Mouse (Mus musculus) liver (tissue): ENCODE measurements at regions not wholly inside any gene's neighbourhood (a gene's known extent, or its start where the extent isn't known, plus 50 kb on each side); places are given as distances from the start of the nearest gene placed in this dataset.

ENCODE experiments used
- DNase-seq: peaks from one replicate; pipeline ENCODE4 v3.0.0-alpha.2; 2020; ENCODE audit warnings: mixed read lengths

DNA sequence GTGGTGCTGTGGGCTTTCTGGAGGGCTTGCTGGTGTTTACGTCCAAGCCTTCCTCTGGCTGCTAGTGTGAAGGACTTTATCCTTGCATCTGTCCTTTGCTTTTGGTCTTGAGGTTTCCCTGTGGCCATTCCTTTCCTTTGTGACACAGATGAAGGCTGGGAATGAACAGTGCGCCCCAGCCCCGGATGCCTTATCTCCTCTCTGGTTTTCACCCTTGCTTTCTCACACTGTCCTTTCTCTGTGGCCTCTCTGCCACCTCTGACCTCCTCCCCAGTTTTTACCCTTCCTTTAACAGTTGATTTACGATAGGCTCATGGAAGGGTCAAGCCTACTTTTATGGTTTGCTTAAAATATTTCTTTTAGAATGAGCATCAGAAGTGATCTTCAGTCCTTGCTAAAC lies 53.2 kb downstream of the Gas1 start:
- DNase-seq = no peak

DNA sequence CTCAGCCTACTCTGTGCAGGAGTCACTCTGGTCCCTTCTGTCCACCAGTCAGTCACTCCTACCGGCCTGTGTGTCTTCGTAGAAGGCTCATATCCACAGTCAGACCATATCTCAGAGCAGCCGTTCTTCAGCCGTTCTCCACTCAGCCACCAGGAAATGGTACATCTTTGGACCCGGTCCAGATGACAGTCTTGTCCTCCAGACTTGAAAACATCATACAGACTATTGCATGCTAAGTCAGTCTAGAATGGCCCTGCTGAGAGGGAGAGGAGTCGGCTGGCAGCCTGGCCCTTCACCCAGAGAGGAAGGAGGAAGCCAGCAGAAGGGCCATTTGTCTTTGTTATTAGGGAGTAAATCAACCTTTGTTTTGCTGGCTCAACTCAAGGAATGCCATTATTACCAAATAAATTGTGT lies 54.0 kb downstream of the Gas1 start:
- no peak for DNase-seq

DNA sequence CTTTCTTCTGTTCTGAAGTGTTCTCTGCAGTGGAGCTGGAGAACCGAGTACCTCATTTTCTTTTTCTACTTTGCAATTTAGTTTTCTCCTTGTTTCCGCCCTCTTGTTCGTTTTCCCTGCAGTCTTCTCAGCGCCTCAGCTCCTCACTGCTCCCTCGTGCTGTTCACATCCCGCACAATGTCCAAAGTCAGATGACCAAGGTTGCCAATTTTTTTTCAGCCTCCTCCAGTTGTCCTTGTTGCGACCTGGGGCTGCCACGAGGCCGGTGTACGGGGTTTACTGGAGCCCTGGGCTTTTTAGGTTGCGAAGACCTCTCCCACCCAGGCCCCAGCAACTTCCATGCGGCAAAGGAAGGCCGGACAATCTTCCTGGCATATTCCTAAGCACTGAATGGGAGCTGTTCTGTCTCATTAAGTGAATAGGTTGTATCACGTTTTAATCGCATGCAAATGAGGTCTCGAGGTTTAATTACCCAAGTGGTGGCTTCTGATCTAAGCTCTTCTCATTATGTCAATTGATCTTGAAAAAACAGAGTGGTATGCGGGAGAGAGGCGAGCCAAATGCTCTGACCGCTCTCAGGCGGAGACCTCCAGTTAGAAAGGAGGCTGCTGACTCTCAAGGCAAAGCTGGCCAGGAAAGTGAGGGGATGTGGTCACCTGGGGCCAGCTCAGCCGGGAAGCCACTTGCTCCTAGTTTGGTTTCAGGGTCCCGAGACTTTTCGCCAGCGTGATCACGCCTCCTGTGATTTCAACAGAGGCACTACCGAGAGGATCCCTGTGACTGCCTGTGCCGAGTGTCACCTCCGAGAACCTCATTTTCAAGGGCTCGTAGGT lies 54.6 kb downstream of the Gas1 start:
- DNase-seq = no peak

DNA sequence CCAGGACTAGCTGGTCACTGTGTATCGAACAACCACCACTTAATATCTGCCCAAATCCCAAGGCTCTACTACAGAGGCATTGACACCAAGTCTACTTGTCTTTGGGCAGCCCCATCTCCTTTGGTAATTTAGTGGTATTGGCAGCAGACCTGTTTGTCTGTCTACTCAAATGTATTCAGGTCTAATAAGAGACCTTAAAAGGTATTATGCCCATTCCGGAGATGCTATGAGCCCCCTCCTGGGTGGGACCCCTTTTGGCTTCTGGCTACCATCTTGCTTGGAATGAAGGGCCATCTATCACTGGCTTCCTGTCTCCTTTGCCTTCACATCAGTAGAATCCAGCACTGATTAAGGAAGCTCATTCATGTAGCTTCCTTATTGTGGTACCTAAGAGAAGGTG lies 65.7 kb downstream of the Gas1 start:
- no peak for DNase-seq

DNA sequence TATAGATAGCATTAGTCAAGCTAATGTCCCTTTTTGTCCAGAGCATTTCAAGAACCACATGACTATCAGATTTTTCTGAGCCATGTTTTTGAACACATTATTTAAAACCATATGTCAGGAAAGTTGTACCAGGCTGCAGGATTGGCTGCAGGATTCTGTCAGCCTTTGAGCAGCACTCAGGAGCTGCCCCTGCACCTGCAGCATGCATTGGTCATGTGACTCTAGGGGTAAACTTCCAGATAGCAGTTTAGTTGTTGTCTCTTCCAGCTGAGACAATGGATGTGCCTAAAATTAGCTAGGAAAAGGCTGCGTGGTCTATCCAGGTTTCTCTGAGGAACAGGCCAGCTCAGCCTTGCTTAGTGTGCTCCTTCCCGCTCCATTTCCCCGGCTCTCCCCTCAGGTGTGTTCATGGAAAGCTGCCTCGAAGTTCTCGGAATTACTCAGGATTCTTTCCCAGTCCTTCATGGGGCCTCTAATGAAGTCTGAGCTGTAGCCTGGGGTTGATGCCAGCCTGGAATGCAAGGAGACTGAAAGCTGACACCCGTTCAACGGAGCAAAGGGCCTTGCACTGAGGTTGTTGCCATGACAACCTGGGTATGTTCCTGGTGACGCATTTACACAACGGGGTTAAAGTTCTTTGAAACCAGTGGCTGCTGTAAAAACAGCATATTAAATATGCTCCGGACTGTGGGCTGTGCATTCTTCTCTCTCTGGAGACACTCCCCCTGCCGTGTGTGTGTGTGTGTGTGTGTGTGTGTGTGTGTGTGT lies 66.9 kb downstream of the Gas1 start:
- peak; percentile 44 for DNase-seq

DNA sequence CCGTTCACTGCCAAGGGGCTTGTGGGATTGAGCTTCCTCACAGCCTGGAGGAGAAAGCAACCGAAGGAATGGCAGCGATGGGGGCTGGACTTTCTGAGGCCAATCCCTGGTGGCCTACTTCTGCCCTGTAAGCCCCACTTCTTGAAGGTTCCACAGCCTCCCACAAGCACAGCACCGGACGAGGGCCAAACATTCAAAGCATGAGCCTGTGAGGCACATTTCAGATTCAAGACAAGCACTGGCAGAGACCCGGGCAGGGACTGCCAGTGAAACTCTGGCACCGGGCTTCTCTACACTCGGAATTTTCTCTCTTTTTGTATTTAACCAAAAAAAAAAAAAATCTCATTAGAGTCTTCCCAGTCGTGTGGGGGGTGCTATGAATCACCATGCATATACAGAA lies 71.9 kb downstream of the Gas1 start:
- no peak for DNase-seq

DNA sequence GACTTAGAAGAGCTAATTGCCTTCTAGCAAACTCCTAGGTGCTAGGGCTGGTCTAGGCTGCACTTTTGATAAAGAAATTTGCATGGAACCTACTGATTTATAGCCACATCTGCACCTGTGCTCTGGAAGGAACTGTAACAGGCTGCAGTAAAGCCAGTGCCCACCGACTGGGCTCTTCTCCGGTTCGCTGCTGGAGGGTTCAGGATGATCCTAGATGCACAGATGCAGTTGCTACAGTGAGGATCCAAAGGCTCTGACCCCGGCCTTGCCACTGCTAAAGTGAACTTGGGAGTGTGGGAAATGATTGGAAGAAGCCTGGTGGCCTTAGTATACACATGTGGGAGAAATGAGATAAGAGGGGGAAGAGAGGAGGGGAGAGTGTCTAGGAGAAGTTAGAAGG lies 75.5 kb downstream of the Gas1 start:
- no peak for DNase-seq

DNA sequence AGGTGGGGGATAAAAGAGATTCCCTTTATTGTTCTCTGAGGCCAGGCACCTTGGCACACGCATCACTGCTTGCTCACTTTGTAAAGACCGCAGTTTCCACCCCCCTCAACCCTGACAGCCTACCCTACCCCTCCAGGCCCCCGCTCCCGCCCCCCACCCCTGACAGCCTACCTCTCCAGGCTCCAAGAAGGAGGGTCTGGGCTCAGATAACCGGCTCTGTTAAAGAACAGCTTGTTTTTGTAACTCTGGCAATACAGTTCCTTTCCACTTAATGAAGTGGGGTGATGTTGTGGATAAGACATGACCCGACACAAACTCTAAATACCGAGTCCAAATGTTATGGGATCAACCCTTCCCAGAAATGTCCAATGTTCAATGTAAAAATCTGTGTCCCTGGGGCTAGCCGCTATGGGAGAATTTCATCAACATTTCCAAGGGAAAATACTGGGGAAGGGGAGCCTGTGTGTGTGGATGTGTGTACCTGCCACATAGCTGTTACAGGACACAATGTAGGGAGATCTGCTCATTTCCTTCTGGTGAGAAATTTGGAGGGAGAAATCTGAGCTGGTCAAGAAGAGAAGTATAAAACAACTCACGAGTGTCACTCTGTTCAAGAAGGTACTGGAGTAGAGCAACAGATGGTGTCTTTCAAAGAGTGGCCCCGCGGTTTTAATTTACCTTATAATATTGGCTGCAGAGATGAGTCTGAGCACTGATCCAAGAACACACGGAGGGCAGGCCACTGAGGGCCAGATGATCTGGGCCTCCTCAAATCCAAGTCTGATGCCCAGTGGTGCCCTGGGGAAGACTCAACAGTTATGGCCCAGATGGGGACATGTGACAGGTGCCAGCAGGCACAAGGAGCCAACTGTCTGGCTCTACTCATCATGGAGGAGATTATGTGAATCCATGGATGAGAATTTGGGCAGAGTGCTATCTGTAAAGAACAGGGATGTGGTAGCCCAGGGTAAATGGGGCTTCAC lies 76.7 kb downstream of the Gas1 start:
- peak; percentile 12 for DNase-seq

DNA sequence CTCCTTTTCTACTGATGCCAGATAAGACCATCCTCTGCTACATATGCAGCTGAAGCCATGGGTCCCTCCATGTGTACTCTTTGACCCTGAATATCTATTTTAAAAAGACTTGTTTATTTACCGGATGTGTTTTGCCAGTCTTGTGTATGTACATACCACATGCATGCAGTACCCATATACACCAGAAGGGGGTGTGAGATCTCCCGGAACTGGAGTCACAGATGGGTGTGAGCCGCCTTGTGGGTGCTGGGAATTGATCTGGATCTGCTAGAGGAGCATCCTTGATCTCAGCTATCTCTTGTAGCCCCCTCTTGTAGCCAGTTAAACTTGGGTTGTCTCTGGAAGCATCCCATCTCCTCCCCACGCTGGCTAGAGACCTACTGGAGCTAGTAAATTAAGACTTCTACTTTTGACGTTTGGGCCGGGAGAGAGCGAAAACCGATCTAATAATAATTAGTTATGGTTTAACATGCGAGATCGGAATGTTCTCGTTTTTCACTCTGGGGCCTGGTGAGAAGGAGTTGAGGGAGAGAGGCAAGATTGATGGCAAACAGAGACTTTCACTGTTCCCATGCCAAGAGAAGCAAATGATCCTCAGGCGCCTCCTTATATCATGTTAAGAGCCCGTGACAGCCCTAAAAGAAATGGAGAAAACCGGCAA lies 77.6 kb downstream of the Gas1 start:
- no peak for DNase-seq

DNA sequence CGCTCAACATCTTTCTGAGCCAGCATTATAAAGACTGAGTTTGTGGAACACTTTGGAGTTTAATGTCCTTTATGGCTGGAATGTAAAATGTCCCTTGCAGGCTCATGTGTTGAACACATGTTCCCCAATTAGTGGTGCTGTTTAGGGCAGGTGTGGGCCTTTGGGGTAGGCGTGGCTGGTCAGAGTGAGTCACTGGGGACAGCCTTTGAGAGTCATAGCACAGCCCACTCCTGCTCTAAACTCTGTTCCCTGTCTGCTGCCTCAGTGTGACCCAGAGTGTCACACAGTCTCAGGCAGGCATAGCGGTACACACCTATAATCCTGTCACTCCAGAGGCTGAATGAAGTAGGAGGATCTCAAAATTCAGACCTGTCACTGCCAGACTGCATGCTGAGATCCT lies 78.8 kb downstream of the Gas1 start:
- DNase-seq = no peak

DNA sequence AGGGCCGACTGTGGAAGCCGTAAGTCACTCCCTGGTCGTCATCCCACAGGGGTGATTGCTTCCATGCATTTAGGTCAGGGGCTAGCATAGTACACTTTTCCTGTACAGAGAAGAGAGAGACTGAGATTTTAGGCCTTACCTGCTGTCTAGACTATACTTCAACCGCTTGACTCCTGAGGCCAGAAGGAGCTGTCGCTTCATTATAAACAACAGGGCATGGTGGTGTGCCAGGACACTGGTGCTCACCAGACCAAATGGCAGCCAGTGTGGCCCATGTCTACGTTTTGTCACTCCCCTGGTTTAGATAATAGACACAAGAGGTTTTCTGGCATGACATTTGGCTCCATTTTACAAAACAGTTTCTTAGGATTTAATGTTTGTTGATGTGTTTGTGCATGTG lies 79.4 kb downstream of the Gas1 start:
- DNase-seq = no peak

DNA sequence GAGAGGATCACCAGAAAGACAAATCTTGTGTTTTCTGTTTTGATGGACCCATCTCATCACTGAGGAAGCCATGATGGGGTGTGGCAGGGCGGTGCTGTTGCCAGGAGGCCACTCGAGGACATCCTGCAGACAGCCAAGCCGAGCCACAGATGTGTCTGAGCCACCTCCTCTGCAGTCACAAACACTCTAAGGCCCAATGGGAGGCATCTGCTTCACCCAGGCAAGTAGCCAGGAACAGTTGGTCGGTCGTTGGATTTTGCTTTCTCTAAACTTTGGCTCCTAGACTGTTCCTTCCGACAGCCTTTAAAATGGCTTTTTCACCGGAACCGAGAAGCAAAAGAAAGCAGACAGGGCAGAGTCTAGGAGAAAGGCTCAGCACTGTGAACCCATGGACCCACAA lies 90.5 kb downstream of the Gas1 start:
- no peak for DNase-seq

DNA sequence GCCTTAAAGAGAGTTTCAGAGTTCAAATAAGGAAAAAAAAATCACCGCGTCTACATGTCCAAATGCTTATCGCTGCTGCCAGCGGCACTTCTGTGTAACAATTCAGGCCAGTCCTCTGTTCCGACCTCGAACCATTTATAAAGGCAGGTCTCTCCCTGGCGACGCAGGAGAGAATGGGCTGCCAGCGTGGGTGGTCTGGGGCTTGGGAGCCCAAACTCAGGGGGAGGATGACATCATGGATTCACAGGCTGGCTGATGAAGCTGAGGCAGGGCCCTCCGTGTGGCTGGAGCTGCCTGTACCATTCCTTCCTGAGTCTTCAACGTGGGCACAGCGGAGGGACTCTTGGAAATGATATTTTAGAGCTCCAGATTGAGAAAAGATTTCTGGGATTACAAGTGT lies 92.2 kb downstream of the Gas1 start:
- peak; percentile 6 for DNase-seq

DNA sequence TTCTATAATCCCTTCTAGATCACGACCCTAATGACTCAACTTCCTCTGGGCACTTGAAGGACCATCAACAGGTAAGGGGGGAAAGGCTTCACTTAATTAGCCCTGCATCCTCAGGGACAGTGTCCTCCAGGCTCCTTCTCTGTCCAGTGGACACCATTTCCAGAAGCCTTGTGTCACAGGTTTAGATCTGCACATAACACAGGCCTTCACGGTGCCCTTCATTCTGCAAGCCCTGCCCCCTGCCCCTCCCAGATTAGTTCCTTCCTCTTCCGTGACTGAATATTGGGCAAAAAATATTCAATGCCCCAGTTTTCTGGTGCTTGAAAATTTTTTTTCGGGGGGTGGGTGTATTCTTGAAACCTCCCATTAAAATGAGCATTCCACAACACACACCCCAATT lies 92.9 kb downstream of the Gas1 start:
- no peak for DNase-seq

DNA sequence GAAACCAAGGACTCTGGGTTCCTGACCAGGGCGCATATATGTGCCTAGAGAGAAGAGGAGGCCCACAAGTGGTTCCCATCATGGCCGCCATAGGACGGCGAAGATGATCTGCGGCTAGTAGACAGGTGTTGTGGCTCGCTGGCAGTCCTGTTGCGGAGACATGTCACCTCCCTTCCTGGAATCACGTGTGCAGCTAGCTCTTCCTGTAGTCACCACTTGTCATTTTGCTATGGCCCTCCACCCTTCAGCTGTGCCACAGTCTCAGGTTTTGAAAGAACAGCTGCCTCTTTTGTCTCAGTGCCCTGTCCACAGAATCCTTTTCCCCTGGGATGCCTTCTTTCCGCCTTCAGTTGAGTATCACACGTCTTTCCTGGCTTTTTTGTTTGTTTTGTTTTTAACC lies 97.1 kb downstream of the Gas1 start:
- no peak for DNase-seq

DNA sequence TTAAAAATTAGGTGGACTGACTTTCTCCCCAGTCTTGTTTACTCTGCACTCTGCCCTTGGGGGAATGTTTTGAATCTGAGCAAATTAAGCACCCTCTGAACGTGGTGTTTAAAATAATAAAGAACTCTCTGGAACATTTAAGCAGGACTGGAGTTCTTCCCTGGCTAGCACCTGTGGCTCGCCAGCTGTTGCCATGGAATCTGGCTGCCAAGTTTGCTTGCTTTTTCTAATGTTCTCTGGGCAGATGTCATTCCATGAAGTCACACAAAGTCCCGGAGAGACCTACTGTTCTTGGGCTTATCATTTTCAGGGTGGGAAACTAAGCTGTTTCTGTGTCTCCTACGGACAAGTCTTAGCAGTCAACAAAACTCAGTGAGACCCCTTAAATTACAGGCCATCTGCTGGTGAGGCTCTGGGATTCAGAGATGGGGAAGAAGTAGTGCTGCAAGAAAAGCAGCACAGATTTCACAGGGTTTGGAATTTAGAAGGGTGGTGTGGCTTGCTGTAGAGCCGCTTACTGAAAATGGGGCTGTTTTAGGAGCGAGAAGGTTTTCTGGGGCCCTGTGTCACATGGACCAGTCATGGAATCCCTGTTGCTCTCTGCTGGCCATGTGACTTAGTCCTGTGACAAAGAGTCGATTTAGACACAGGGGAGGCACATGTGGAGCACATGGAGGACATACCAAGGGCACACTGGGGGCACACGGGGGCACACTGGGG lies 98.7 kb downstream of the Gas1 start:
- DNase-seq = no peak

DNA sequence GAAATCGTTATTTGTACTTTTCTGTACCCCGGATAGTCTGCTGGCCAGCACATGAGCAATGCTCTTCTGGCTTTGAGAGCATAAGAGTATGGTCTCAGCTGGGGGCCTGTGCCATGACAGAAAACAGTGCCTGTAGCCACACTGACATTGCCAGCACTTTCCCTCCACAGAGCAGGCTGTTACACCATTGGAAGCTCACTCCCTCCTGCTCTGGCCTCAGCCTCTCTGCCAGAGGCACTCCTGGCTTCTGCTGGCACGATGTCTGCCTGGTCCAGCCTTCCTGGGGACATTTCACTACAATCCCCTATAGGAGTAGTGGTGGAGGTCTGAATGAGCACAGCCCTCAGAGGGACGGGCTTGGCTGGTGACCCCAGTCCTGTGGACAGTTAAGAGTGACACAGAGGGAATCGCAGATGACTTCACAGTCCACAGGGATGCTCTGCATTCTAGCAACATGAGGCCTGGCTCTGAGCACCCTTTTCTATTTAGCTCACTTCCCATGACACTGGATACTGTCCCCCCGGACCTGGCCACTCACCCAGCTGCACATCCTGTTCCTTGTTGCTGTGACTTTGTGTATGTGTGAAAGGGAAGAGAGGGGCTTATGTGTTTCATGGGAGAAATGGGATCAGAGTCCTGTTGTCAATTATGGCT lies 100.9 kb downstream of the Gas1 start:
- DNase-seq = no peak

DNA sequence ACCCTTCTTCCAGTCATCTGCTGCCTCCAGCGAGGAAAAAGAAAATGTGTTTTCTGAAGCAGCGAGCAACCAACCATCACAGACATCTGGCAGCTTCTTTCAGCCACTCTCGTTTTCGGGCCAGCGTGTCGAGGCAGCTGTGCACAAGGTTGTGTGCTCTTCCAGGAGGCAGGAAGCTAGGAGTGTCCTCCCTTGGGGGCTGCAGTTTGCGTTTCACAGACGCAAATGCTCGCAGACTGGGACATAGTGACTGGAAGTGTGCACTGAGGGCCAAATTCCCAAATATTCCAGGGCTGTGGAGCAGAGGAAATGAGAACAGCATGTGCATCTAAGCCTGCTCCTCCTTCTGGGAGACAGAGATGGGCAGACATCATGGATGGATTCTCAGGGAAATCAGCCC lies 105.6 kb downstream of the Gas1 start:
- no peak for DNase-seq

DNA sequence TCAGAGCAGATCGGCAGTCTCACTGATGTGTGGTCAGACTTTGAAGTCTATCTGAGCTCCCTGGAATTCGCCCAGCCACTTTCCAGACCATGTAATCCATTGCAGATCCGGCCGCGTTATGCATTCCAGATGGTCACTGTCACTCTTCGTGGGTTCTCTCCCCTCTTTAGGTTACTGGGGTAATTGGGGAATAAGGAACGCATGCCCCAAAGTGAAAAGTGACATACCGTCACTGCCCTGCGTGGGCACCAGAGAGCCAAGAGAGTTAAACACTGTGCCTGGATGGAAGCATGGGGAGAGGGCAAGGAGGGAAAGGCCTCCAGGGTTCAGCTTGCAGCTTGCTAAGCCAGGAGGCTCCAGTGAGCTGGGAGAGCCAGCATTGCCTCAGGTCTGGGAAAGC lies 108.0 kb downstream of the Gas1 start:
- no peak for DNase-seq

DNA sequence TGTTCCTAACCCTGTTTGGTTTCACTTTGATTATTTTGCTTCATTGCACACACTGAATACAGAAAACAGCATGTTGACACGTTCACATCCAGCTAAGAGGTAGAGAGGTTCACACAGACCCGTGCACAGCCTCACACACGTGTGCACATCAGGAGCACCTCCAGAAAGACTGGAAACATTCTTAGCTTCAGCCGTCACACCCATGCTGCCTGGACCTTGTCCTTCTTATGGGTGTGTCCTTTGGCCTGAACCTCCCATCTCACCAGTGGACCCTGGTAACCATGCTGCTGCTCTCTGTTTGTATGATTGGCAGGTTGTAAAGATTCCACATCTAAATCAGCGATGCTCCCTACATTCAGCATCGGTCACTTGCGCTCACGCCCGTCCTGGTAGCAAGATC lies 109.8 kb downstream of the Gas1 start:
- DNase-seq = no peak

DNA sequence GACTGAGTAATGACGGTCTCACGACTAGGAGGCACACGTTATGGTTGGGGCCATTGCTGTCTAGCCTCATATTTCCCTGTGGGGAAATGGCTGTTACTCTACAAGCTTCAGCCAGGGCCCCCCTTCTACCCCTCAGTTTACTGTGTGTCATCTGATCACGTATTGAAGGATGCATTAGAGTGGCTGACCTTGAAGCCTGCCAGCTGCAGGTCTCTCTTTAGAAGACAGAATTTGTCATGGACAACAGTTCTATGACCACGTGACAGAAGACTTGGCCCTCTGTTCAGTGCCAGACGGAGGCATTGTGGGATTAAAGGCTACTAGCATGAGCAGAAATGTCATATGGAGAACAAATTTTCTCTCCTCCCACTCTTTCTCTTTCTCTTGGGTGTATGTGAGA lies 115.6 kb downstream of the Gas1 start:
- no peak for DNase-seq
